Mouse (Mus musculus) kidney, embryonic 14.5 days (tissue): Measurements from ENCODE around the gene Dnhd1. TPM values are rescaled to one million over a fixed set of nuclear protein-coding genes. Genes with fewer than 3 reads are reported as not detected.

ENCODE experiments used
- ATAC-seq: fragments of 200-750 bp; cut with Nextera tagmentation; 2 replicates; pipeline ENCODE4 v1.8.0; 2017; ENCODE audit warnings: moderate number of reproducible peaks, mild to moderate bottlenecking, moderate TSS enrichment, moderate library complexity; ENCODE audit not compliant: low FRiP score, low TSS enrichment
- H3K27ac ChIP-seq: fragments of 300-500 bp; sonication (generic); 2 replicates; pipeline ENCODE4 v1.5.1; 2014; ENCODE audit warnings: low read depth, mild to moderate bottlenecking, low read length, moderate library complexity, mixed read lengths
- H3K27me3 ChIP-seq: fragments of 300-500 bp; sonication (generic); 2 replicates; pipeline ENCODE4 v1.6.1; 2014; ENCODE audit warnings: mild to moderate bottlenecking, low read length; ENCODE audit not compliant: control insufficient read depth, insufficient read depth
- H3K36me3 ChIP-seq: fragments of 300-500 bp; sonication (generic); 2 replicates; pipeline ENCODE4 v1.6.1; 2014; ENCODE audit warnings: low read length, mixed read lengths; ENCODE audit not compliant: control insufficient read depth, insufficient read depth
- H3K4me1 ChIP-seq: fragments of 300-500 bp; sonication (generic); 2 replicates; pipeline ENCODE4 v1.6.1; 2014; ENCODE audit warnings: low read length, mixed read lengths; ENCODE audit not compliant: control insufficient read depth, insufficient read depth
- H3K4me2 ChIP-seq: fragments of 300-500 bp; sonication (generic); replicated peaks from 2 replicates; pipeline ENCODE4 v1.6.1; 2014; ENCODE audit warnings: low read depth, mild to moderate bottlenecking, low read length
- H3K4me3 ChIP-seq: fragments of 300-500 bp; sonication (generic); 2 replicates; pipeline ENCODE4 v1.5.1; 2014; ENCODE audit warnings: mild to moderate bottlenecking, low read length
- H3K9ac ChIP-seq: fragments of 300-500 bp; sonication (generic); 2 replicates; pipeline ENCODE4 v1.6.1; 2014; ENCODE audit warnings: low read depth, mild to moderate bottlenecking, low read length, moderate library complexity
- H3K9me3 ChIP-seq: fragments of 300-500 bp; sonication (generic); 2 replicates; pipeline ENCODE4 v1.6.1; 2016; ENCODE audit warnings: low read length; ENCODE audit not compliant: control insufficient read depth
- WGBS: fragments of 180-500 bp; shearing (Covaris S2); extraction: QIAGEN DNeasy Blood & Tissue Kit; methylation state at CpG from one replicate; pipeline ENCODE4 v1.1.7; 2014; 5-methylcytosine and 5-hydroxymethylcytosine counted together
- polyA plus RNA-seq: library from polyadenylated mRNA; unstranded; fragments of >200 nt; fragmentation: Nextera tagmentation; extraction: Ambion mirVana; gene quantifications from 2 replicates; pipeline ENCODE4 v1.2.1, GENCODE M21; 2014

Dnhd1 gene
- polyA plus RNA-seq, 1 experiment from 2014 or later, result 1.3 TPM

DNA sequence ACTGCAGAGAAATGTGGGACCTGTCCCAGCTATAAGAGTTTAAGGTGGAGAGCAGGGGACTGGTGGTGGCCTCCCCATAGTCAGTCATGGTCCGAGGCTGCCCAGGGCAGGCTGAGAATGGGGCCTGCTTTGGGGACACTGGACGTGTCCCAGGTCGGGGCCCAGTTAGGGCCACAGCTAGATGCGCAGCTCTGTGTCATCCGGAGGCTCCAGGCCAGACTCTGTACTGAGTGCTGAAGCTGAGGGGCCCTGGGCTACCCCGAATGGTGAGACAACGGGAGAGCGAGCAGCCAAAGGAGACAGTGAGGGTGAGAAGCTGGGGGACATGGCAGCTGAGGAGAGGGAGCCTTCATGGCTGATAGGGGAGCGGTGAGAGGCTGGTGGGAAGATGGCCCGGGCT, 102.7 kb downstream of the Dnhd1 start:
- ATAC-seq, result no peak
- Histone ChIP-seq H3K4me2 (no peak overlapping the region), H3K36me3 (peaks cover 67% of the 10 kb centered on the region), H3K9me3 (no peaks in the 10 kb centered on the region), H3K27me3 (no peaks in the 10 kb centered on the region), H3K27ac (no peak overlapping the region), H3K9ac (no peak overlapping the region), H3K4me3 (no peak overlapping the region), H3K4me1 (peaks cover 4% of the 10 kb centered on the region; the same call in 1 of the 2 replicates)
- 86% methylated on average over 10 of the region's 10 CpGs for WGBS

DNA sequence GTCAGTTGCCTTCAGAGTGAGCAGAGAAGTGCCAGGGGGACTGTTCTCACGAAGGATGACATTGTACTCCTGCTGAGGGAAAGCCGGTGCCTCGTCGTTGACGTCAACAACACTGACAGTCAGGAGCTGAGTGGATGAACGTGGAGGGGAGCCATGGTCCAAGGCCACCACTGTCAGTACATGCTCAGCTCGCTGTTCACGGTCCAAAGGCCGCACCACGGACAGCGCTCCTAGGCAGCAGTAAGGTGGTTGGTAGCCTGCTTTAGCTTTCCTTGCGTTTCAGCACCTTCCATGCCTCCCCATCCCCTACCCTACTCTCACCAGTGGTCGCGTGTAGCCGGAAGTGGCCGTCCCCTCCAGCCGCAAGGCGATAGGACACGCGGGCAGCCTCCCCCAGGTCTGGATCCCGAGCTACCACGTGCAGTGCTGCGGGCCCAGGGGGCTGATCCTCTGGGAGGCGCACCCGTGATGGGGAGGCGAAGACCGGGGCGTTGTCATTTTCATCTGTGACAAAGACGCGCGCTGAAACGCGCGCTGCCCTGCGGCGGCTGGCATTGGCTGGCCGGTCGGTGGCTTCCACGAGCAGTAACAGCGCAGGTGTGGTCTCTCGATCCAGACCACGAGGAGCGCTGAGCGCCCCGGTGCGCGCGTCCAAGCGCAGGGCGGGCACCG, 111.3 kb downstream of the Dnhd1 start:
- Histone ChIP-seq H3K9me3 (no peaks in the 10 kb centered on the region), H3K27me3 (no peaks in the 10 kb centered on the region), H3K9ac (no peak overlapping the region), H3K4me3 (no peak overlapping the region), H3K4me2 (peak overlapping the region; percentile 13; the same call in 1 of the 2 replicates), H3K27ac (no peak overlapping the region), H3K36me3 (peaks cover 86% of the 10 kb centered on the region), H3K4me1 (no peaks in the 10 kb centered on the region)
- peak; percentile 46; the same call in 1 of the 2 replicates for ATAC-seq
- WGBS, result 36% methylated on average over 51 of the region's 51 CpGs

DNA sequence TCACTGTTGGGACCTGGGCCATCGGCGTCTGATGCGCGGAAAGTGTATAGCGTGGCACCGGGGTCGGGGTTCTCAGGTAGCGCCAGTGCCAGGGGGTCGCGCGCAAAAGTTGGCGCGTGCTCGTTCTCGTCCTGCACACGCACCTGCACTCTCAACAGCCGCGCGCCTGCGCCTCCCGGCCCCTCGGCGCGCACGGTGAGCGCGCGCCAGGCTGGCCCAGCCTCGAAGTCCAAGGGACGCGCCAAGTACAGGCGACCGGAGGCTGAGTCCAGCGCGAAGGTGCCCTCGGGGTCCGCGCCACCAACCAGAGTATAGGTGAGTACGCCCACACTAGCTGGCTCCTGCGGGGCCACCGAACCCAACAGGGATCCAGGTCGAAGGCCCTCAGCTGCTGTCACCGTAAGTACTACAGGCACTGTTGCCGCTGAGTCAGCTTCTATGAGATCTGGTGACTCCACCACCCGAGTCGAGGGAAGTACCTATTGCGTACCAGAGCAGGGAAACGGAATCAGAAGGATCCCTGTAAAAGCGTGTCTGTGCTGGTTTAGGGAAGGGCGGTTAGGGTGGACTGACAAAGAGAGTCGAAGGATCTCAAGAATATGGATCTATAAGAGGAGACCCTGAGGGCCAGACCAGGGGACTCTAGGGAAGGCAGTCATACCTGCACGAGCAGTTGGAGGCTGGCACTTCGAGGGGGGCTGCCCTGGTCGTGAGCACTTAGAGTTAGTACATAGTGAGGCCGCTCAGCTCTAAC, 112.1 kb downstream of the Dnhd1 start:
- 45% methylated on average over 55 of the region's 55 CpGs for WGBS
- no peaks in the 10 kb centered on the region for H3K27me3 ChIP-seq
- H3K9me3 ChIP-seq, result no peaks in the 10 kb centered on the region
- peaks cover 78% of the 10 kb centered on the region for H3K36me3 ChIP-seq
- peak overlapping the region; percentile 13; the same call in 1 of the 2 replicates for H3K4me2 ChIP-seq
- no peak for ATAC-seq
- H3K4me3 ChIP-seq, result no peak overlapping the region
- H3K9ac ChIP-seq, result no peak overlapping the region
- peaks cover 5% of the 10 kb centered on the region for H3K4me1 ChIP-seq
- no peak overlapping the region for H3K27ac ChIP-seq

DNA sequence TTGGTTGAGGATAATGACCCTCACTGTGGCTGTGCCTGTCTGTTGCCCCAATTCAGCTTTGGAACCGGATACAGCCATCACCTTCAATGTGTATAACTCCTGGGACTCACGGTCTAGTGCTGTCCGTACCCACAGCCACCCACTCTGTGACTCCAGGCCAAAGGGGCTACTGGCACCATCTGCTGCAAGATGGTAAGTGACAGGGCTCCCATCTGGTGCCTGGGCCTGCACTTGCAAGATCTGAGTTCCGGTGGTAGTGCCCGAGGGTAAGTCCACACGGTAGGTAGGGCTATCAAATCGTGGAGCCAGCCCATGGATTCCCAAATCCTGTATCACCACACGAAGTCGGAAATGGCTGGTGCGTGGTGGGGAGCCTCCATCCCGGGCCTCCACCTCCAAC, 113.7 kb downstream of the Dnhd1 start:
- Histone ChIP-seq H3K36me3 (peaks cover 63% of the 10 kb centered on the region), H3K27me3 (no peaks in the 10 kb centered on the region), H3K4me2 (no peak overlapping the region), H3K9me3 (no peaks in the 10 kb centered on the region), H3K27ac (no peak overlapping the region), H3K4me3 (no peak overlapping the region), H3K4me1 (peaks cover 17% of the 10 kb centered on the region), H3K9ac (no peak overlapping the region)
- WGBS, result 97% methylated on average over 11 of the region's 11 CpGs
- ATAC-seq, result no peak

DNA sequence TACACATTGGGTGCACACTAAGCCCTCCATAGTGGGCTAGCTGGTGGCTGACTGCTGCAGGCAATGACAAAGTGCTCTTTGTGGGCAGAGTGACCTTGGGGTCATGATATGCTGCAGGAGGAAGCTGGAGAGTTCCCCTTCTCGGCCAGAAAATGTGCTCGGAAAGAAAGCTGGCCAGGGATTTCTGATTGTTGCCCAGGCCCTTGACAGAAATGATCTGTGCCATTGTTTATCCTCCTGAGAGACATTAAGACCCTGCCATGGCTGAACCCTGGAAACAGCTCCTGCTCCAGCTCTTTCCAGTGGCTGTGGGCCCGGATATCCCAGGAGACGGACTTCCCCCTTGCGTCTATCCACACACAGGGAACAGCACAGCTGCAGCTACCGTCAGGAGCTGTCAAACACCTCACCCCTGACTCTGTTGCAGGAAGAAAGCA, 117.1 kb downstream of the Dnhd1 start:
- Histone ChIP-seq H3K9ac (no peak overlapping the region), H3K4me2 (no peak overlapping the region; the same call in 1 of the 2 replicates), H3K4me3 (no peak overlapping the region), H3K9me3 (no peaks in the 10 kb centered on the region), H3K36me3 (peaks cover 70% of the 10 kb centered on the region), H3K27me3 (no peaks in the 10 kb centered on the region), H3K27ac (no peak overlapping the region), H3K4me1 (peaks cover 20% of the 10 kb centered on the region)
- 16% methylated on average over 6 of the region's 6 CpGs for WGBS
- peak; percentile 47; the same call in 1 of the 2 replicates for ATAC-seq

DNA sequence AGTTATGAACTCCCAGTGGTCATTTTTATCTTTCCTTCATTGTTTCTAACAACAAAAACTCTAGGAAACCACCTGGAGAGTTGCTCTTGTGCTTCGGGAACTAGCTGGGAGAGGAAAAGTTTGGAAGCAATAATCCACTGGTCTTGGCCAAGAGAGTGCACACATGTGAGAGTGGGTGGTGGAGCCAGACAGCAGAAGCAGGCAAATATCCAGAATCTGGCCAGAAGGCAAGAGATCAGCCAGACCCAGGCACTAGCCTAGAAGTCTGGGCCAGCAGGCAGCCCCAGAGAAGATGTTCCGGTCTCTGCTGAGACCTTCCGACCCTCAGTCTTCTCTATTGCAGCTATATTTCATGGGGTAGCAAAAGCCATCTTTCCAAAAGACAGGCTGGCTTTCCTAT, 119.3 kb downstream of the Dnhd1 start:
- WGBS, result 63% methylated on average over 3 of the region's 3 CpGs
- no peak overlapping the region for H3K4me3 ChIP-seq
- H3K27ac ChIP-seq, result no peak overlapping the region
- H3K9ac ChIP-seq, result no peak overlapping the region
- H3K4me1 ChIP-seq, result peaks cover 32% of the 10 kb centered on the region
- H3K27me3 ChIP-seq, result no peaks in the 10 kb centered on the region
- H3K4me2 ChIP-seq, result no peak overlapping the region
- no peak for ATAC-seq
- H3K9me3 ChIP-seq, result no peaks in the 10 kb centered on the region
- H3K36me3 ChIP-seq, result peaks cover 51% of the 10 kb centered on the region

Other genes starting within 250 kb of the Dnhd1 start
- not detected in 2 replicates for gene Cnga4, start 246.3 kb upstream of the Dnhd1 start, polyA plus RNA-seq
- 0.56 and 0.58 TPM in 2 replicates for gene Cckbr, start 225.1 kb upstream of the Dnhd1 start, polyA plus RNA-seq
- 48.0 and 55.0 TPM in 2 replicates for gene Cavin3, start 168.5 kb upstream of the Dnhd1 start, polyA plus RNA-seq
- gene Smpd1, start 96.5 kb upstream of the Dnhd1 start, polyA plus RNA-seq, result 35.2 and 45.7 TPM in 2 replicates
- gene Apbb1, start 69.2 kb upstream of the Dnhd1 start, polyA plus RNA-seq, result 40.1 and 43.0 TPM in 2 replicates
- 0.14 and 0.34 TPM in 2 replicates for gene Hpx, start 50.7 kb upstream of the Dnhd1 start, polyA plus RNA-seq
- gene Trim3, start 17.3 kb upstream of the Dnhd1 start, polyA plus RNA-seq, result 18.8 and 25.5 TPM in 2 replicates
- 180 and 198 TPM in 2 replicates for gene Timm10b, start 10.8 kb upstream of the Dnhd1 start, polyA plus RNA-seq
- 88.2 and 94.8 TPM in 2 replicates for gene Arfip2, start 10.4 kb upstream of the Dnhd1 start, polyA plus RNA-seq
- gene Gm45799, start 10.3 kb upstream of the Dnhd1 start, polyA plus RNA-seq, result 23.4 and 24.3 TPM in 2 replicates
- gene Ilk, start 85.8 kb downstream of the Dnhd1 start, polyA plus RNA-seq, result 249 and 305 TPM in 2 replicates
- gene Rrp8, start 86.6 kb downstream of the Dnhd1 start, polyA plus RNA-seq, result 28.5 and 46.7 TPM in 2 replicates
- 180 and 241 TPM in 2 replicates for gene Taf10, start 93.5 kb downstream of the Dnhd1 start, polyA plus RNA-seq
- gene Tpp1, start 101.4 kb downstream of the Dnhd1 start, polyA plus RNA-seq, result 58.0 and 86.4 TPM in 2 replicates
- gene Dchs1, start 136.8 kb downstream of the Dnhd1 start, polyA plus RNA-seq, result 13.1 and 19.0 TPM in 2 replicates
- 434 and 459 TPM in 2 replicates for gene Mrpl17, start 160.3 kb downstream of the Dnhd1 start, polyA plus RNA-seq